Mouse (Mus musculus) embryonic facial prominence, embryonic 14.5 days (tissue): ENCODE measurements at regions not wholly inside any gene's neighbourhood (a gene's known extent, or its start where the extent isn't known, plus 50 kb on each side); places are given as distances from the start of the nearest gene placed in this dataset.

Source experiments
- ATAC-seq: fragments of 200-750 bp; cut with Nextera tagmentation; 2 replicates; pipeline ENCODE4 v1.8.0; 2017; ENCODE audit warnings: low read depth, moderate number of reproducible peaks, moderate TSS enrichment
- DNase-seq: peaks from one replicate; pipeline ENCODE4 v3.0.0-alpha.2; 2015; ENCODE audit warnings: low spot score
- H3K27ac ChIP-seq: fragments of 300-500 bp; sonication (generic); replicated peaks from 2 replicates; pipeline ENCODE4 v1.5.1; 2014; ENCODE audit warnings: low read depth, mild to moderate bottlenecking, low read length, moderate library complexity
- H3K27me3 ChIP-seq: fragments of 300-500 bp; sonication (generic); replicated peaks from 2 replicates; pipeline ENCODE4 v1.6.1; 2014; ENCODE audit warnings: low read length; ENCODE audit not compliant: control insufficient read depth, insufficient read depth
- H3K36me3 ChIP-seq: fragments of 300-500 bp; sonication (generic); 2 replicates; pipeline ENCODE4 v1.6.1; 2014; ENCODE audit warnings: low read length, mixed read lengths; ENCODE audit not compliant: control insufficient read depth, insufficient read depth
- H3K4me1 ChIP-seq: fragments of 300-500 bp; sonication (generic); 2 replicates; pipeline ENCODE4 v1.6.1; 2014; ENCODE audit warnings: antibody characterized with exemption, low read length; ENCODE audit not compliant: control insufficient read depth, insufficient read depth
- H3K4me2 ChIP-seq: fragments of 300-500 bp; sonication (generic); 2 replicates; pipeline ENCODE4 v1.6.1; 2014; ENCODE audit warnings: low read depth, mild to moderate bottlenecking, low read length, moderate library complexity, mixed read lengths
- H3K4me3 ChIP-seq: fragments of 300-500 bp; sonication (generic); 2 replicates; pipeline ENCODE4 v1.5.1; 2014; ENCODE audit warnings: low read depth, mild to moderate bottlenecking, low read length
- H3K9ac ChIP-seq: fragments of 300-500 bp; sonication (generic); 2 replicates; pipeline ENCODE4 v1.6.1; 2014; ENCODE audit warnings: low read depth, mild to moderate bottlenecking, low read length, moderate library complexity, mixed read lengths
- H3K9me3 ChIP-seq: fragments of 300-500 bp; sonication (generic); 2 replicates; pipeline ENCODE4 v1.6.1; 2016; ENCODE audit warnings: low read length; ENCODE audit not compliant: control insufficient read depth
- WGBS: fragments of 180-500 bp; shearing (Covaris S2); extraction: QIAGEN DNeasy Blood & Tissue Kit; methylation state at CpG from one replicate; pipeline ENCODE4 v1.1.7; 2014; 5-methylcytosine and 5-hydroxymethylcytosine counted together

GRCm38 (mm10) chr9:84399481-84399880 lies 474.5 kb downstream of the Bckdhb start:
- no peaks in the 10 kb centered on the region for H3K36me3 ChIP-seq
- H3K27me3 ChIP-seq: no peaks in the 10 kb centered on the region
- no peaks in the 10 kb centered on the region for H3K4me1 ChIP-seq
- H3K9me3 ChIP-seq: no peaks in the 10 kb centered on the region
- WGBS: 38% methylated on average over 3 of the region's 3 CpGs
- H3K4me2 ChIP-seq: no peak overlapping the region
- ATAC-seq (no peak), DNase-seq (peak; percentile 54)
- H3K9ac ChIP-seq: no peak overlapping the region
- H3K27ac ChIP-seq: no peak overlapping the region
- H3K4me3 ChIP-seq: no peak overlapping the region

DNA sequence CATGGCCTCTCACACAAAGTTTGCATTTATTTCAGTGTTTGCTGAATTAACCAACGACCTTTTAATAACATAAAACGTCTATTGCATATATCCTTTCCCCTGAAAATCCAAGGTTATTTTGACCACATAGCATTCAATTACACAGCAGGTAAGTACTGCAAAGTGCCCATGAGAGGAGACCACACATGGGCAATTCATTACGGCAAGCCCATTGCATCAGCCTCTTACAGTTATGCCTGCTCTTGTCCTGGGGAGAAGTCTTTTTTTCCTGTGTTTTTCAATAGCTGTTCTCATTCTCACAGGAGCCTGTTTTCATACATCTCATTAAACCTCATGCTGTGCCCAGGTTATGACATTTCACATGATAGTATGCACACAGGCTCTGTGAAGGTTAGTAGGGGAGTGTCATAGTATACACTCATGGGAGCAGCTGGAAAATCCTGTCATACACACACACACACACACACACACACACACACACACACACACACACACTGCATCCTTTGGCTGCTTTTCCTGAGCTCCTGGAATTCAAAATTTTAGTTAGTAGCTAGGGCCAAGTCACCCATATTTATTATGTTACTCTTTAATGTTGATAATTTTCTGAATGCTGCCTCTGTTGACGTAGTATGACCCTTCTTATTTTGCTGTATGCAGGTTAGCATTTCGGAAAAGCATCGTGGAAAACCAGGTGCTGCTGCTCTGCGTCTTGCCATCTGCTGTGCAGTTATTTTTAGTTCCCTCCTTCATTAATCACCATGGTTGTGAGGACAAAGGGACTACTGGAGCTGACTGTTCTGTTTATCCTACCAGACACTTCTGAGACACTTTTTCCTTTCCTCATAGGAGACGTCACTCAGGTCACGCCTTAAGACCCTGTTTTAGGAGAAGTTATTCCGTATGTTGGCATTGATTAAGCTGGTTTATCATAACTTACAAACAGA lies 483.6 kb downstream of the Bckdhb start:
- Histone ChIP-seq H3K4me3 (no peak overlapping the region), H3K4me1 (no peaks in the 10 kb centered on the region), H3K9me3 (no peaks in the 10 kb centered on the region), H3K36me3 (no peaks in the 10 kb centered on the region), H3K27ac (no peak overlapping the region), H3K9ac (no peak overlapping the region), H3K27me3 (no peaks in the 10 kb centered on the region), H3K4me2 (no peak overlapping the region)
- ATAC-seq (peak; percentile 63; the same call in 1 of the 2 replicates), DNase-seq (no peak)
- WGBS: 60% methylated on average over 10 of the region's 10 CpGs
